Mouse (Mus musculus) spleen, adult 2 months (tissue): ENCODE data around the gene Bcl2.

ENCODE experiments used
- CTCF ChIP-seq: fragments of 200-500 bp; IDR thresholded peaks from 2 replicates; pipeline ENCODE4 v1.5.1; 2011; ENCODE audit warnings: mild to moderate bottlenecking, inconsistent platforms; ENCODE audit not compliant: insufficient read depth, insufficient read length, insufficient replicate concordance; ENCODE audit errors: extremely low read depth
- POLR2A ChIP-seq: fragments of 200-500 bp; IDR thresholded peaks from 2 replicates; pipeline ENCODE4 v1.6.1; 2011; ENCODE audit warnings: low read depth, low read length, inconsistent platforms

GRCm38 (mm10) chr1:106549025-106549424 lies 165.0 kb downstream of the Bcl2 start:
- TF ChIP-seq CTCF (no peak), POLR2A (no peak; the same call in 1 of the 2 replicates)
